Mouse (Mus musculus) gastrocnemius, postnatal 36 days (tissue): ENCODE data around the gene Ncor2. TPM values are rescaled to one million over a fixed set of nuclear protein-coding genes. Genes with fewer than 3 reads are reported as not detected.
A peak's percentile ranks its signal among the peaks of the same experiment; 100 is the strongest.

Experiments used
- DNase-seq, 2 experiments: peaks; one replicate each; pipeline ENCODE4 v3.0.0; 2022
- intact Hi-C: fragments of 180-260 bp; cut with DNase I; formaldehyde crosslinking; loops from one replicate; pipeline ENCODE4 v1.15.1; 2025
- total RNA-seq, 2 experiments: library from RNA; stranded (reverse); gene quantifications; 2 replicates each; pipeline ENCODE4 v1.2.3; 2021

Gene Ncor2
- total RNA-seq, 2 experiments from 2014 or later = 102 to 112 TPM

GRCm38 (mm10) chr5:125154989-125155388 lies 24.0 kb downstream of the Ncor2 start:
- intact Hi-C loops = no loop called here
- no peak for DNase-seq

GRCm38 (mm10) chr5:125154178-125154577 lies 24.8 kb downstream of the Ncor2 start:
- intact Hi-C loops = no loop called here
- DNase-seq = no peak

GRCm38 (mm10) chr5:125153201-125153816 lies 25.7 kb downstream of the Ncor2 start:
- no peak for DNase-seq
- intact Hi-C loops = no loop called here

- no peak for DNase-seq
- intact Hi-C loops = no loop called here
Measured at GRCm38 (mm10) chr5:125151872-125152534, 27.0 kb downstream of the Ncor2 start.

- no peak for DNase-seq
- intact Hi-C loops = no loop called here
Measured at GRCm38 (mm10) chr5:125150951-125151564, 28.0 kb downstream of the Ncor2 start.

- no peak for DNase-seq
- intact Hi-C loops = no loop called here
Measured at GRCm38 (mm10) chr5:125149142-125149541, 29.9 kb downstream of the Ncor2 start.

GRCm38 (mm10) chr5:125148686-125149085 lies 30.3 kb downstream of the Ncor2 start:
- peak; percentile 73 to 81 for DNase-seq
- intact Hi-C loops = no loop called here

GRCm38 (mm10) chr5:125148173-125148572 lies 30.8 kb downstream of the Ncor2 start:
- intact Hi-C loops = no loop called here
- DNase-seq = no peak

- intact Hi-C loops = no loop called here
- DNase-seq = no peak
Measured at GRCm38 (mm10) chr5:125147124-125147523, 31.9 kb downstream of the Ncor2 start.

- no peak for DNase-seq
- intact Hi-C loops = loop anchor here (5.0 kb wide), 1 partner anchor 34 kb away; the partner anchor contains the start of gene Ncor2
Measured at GRCm38 (mm10) chr5:125143114-125143872, 35.7 kb downstream of the Ncor2 start.

- intact Hi-C loops = loop anchor here (5.0 kb wide), 1 partner anchor 35 kb away; the partner anchor contains the start of gene Ncor2
- DNase-seq = no peak
Measured at GRCm38 (mm10) chr5:125141916-125142315, 37.1 kb downstream of the Ncor2 start.

- DNase-seq = peak in 1 of 2 experiments; percentile 76
- intact Hi-C loops = loop anchor here (5.0 kb wide), 1 partner anchor 36 kb away; the partner anchor contains the start of gene Ncor2
Measured at GRCm38 (mm10) chr5:125141525-125141880, 37.5 kb downstream of the Ncor2 start.

GRCm38 (mm10) chr5:125140832-125141524 lies 38.0 kb downstream of the Ncor2 start:
- intact Hi-C loops = loop anchor here (5.0 kb wide), 1 partner anchor 36 kb away; the partner anchor contains the start of gene Ncor2
- peak; percentile 100 for DNase-seq

- intact Hi-C loops = loop anchor here (5.0 kb wide), 1 partner anchor 37 kb away; the partner anchor contains the start of gene Ncor2
- peak; percentile 77 to 87 for DNase-seq
Measured at GRCm38 (mm10) chr5:125140151-125140699, 38.8 kb downstream of the Ncor2 start.

- no peak for DNase-seq
- intact Hi-C loops = loop anchor here (5.0 kb wide), 1 partner anchor 38 kb away; the partner anchor contains the start of gene Ncor2
Measured at GRCm38 (mm10) chr5:125139669-125140068, 39.4 kb downstream of the Ncor2 start.

GRCm38 (mm10) chr5:125138841-125139430 lies 40.1 kb downstream of the Ncor2 start:
- DNase-seq = no peak
- intact Hi-C loops = no loop called here

GRCm38 (mm10) chr5:125137672-125138285 lies 41.2 kb downstream of the Ncor2 start:
- intact Hi-C loops = no loop called here
- no peak for DNase-seq

GRCm38 (mm10) chr5:125136996-125137671 lies 41.9 kb downstream of the Ncor2 start:
- no peak for DNase-seq
- intact Hi-C loops = no loop called here
